Comparison of ENCODE assay signal across 31 mouse cellular contexts in the genomic region with DNA sequence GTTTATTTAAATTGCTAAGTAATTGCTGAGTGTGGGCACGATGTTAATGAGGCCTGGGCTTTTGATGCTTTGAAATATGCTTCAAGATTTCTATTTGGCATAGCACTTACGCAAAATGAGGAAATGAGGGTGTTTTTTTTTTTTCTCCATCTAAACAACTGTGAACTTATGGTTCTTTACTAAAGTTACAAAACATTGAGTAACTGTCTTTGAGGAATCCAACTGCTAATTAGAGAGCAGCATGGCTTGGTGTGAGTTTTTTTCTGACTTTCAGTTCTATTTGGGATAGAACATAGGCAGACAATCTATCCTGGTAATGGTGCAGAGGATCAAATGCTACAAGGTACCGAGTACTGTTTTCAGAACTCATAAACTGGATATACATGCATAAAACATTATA.
"Had no signal": no experiment of that assay in that cellular context is flagged by ENCODE, and none has a peak within 500 bp of the region (broad histone marks: within the 10 kb centered on the region; RNA-seq: fewer than 3 reads in every experiment).

No protein-coding gene starts in this region.

- H3K27me3 ChIP-seq: limb, embryonic 12.5 days; limb, embryonic 13.5 days; limb, embryonic 15.5 days; liver, embryonic 12.5 days; liver, embryonic 13.5 days; liver, embryonic 15.5 days; lung, embryonic 15.5 days; megakaryocyte, embryonic 14.5 days; midbrain, embryonic 12.5 days; midbrain, embryonic 13.5 days; midbrain, embryonic 15.5 days; neural tube, embryonic 12.5 days had no signal

- H3K27ac ChIP-seq: left cerebral cortex, adult 2 months; limb, embryonic 10.5 days; limb, embryonic 12.5 days; limb, embryonic 13.5 days; limb, embryonic 15.5 days; liver, embryonic 12.5 days; liver, embryonic 13.5 days; liver, embryonic 14.5 days; liver, embryonic 15.5 days; lung, embryonic 15.5 days; macrophage; midbrain, embryonic 10.5 days; midbrain, embryonic 12.5 days; midbrain, embryonic 13.5 days; midbrain, embryonic 15.5 days; neural tube, embryonic 12.5 days had no signal

- DNase-seq: left cerebral cortex, postnatal 4 days; liver; liver, embryonic 13.5 days; liver, postnatal 0 days; lung, adult 18-20 months; lung, adult 2 months; lung, embryonic 14.5 days; lung, postnatal 10 days; lung, postnatal 14 days; lung, postnatal 36 days; lung, postnatal 4 days; midbrain, embryonic 14.5 days had no signal

- ATAC-seq: liver, embryonic 12.5 days; liver, postnatal 0 days; lung, postnatal 0 days; midbrain, embryonic 13.5 days; midbrain, embryonic 15.5 days; midbrain, embryonic 16.5 days had no signal

- H3K4me1 ChIP-seq: limb, embryonic 10.5 days; limb, embryonic 12.5 days; limb, embryonic 13.5 days; limb, embryonic 15.5 days; liver, embryonic 12.5 days; liver, embryonic 13.5 days; liver, embryonic 15.5 days; lung, embryonic 15.5 days; megakaryocyte, embryonic 14.5 days; midbrain, embryonic 10.5 days; midbrain, embryonic 12.5 days; midbrain, embryonic 13.5 days; midbrain, embryonic 15.5 days; neural tube, embryonic 12.5 days had no signal

- H3K36me3 ChIP-seq: limb, embryonic 10.5 days; limb, embryonic 12.5 days; limb, embryonic 13.5 days; limb, embryonic 15.5 days; liver, embryonic 12.5 days; liver, embryonic 13.5 days; liver, embryonic 15.5 days; lung, embryonic 15.5 days; midbrain, embryonic 10.5 days; midbrain, embryonic 12.5 days; midbrain, embryonic 13.5 days; midbrain, embryonic 15.5 days; neural tube, embryonic 12.5 days had no signal

- H3K4me3 ChIP-seq: left cerebral cortex, adult 2 months; limb, embryonic 10.5 days; limb, embryonic 12.5 days; limb, embryonic 13.5 days; limb, embryonic 15.5 days; liver, embryonic 12.5 days; liver, embryonic 13.5 days; liver, embryonic 15.5 days; lung, embryonic 15.5 days; megakaryocyte, embryonic 14.5 days; midbrain, embryonic 10.5 days; midbrain, embryonic 12.5 days; midbrain, embryonic 13.5 days; midbrain, embryonic 15.5 days; myocyte; neural tube, embryonic 12.5 days had no signal

- H3K9me3 ChIP-seq: limb, embryonic 10.5 days; limb, embryonic 12.5 days; limb, embryonic 13.5 days; limb, embryonic 15.5 days; liver, embryonic 12.5 days; liver, embryonic 13.5 days; liver, embryonic 15.5 days; lung, embryonic 15.5 days; megakaryocyte, embryonic 14.5 days; midbrain, embryonic 10.5 days; midbrain, embryonic 12.5 days; midbrain, embryonic 13.5 days; midbrain, embryonic 15.5 days; neural tube, embryonic 12.5 days had no signal
